Mouse (Mus musculus) urinary bladder, postnatal 14 days (tissue): ENCODE measurements around the gene Efna2.

ENCODE experiments used
- DNase-seq: peaks from one replicate; pipeline ENCODE4 v3.0.0; 2021; ENCODE audit warnings: low spot score

The Efna2 gene

DNA sequence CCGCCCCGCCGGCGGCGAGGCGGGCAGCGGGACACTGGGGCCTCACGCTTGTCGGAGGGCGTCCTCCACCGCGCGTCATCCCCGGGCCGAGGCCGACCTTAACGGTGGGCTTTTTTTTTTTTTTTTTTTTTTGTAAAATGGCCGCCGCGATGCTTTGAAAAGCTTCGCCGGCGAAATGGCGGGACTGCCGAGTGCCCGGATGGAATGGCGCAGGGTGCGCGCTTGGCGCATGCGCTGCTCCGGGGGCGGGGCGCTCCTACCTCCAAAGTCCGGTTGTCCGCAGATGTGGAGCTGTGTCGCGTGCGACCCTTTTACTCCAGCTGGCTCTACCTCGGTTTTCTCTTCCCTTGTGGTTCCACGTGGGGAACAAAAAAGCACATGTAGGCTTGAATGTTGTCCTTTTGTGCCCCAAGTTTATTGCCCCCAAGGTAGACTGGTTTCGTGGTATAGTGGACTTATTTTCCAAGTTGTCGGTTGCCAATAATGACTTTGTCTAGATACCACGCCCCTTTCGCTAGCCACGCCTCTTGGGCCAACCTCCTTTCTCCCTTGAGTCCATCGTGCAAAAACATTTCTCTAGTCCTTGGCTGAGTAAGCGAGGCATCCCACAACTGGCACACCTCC is 11.1 kb upstream of the Efna2 start:
- peak; percentile 95 for DNase-seq

DNA sequence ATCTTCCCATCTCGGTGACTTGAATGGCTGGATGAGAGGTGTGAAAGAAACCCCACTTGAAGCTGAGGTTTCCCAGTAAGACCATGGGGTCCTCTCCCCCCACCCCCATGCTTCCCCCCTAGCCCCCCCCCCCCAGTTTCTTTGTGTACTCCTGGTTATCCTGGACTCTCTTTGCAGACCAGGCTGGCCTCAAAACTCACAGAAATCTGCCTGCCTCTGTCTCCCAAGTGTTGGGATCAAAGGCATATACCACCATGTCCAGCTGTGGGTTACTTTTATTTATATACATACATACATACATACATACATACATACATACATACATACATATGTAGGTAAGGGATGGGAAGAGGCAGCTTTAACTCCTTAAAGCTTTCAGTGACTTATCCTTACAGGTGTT is 10.2 kb upstream of the Efna2 start:
- no peak for DNase-seq

- DNase-seq = no peak
Observed at GRCm38 (mm10) chr10:80169651-80170050, 9.6 kb upstream of the Efna2 start.

DNA sequence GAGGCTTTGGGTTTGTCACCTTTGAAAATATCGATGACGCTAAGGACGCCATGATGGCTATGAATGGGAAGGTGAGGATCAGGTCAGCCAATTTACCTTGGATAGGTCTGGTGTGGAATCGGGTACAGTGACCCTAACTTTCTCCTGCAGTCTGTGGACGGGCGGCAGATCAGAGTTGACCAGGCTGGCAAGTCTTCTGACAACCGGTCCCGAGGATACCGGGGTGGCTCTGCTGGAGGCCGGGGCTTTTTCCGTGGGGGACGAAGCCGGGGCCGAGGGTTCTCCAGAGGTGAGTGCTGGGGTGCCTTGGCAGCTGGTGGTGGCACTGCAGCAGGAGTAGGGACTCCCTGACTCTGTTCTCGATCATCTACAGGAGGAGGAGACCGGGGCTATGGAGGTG is 9.2 kb upstream of the Efna2 start:
- DNase-seq = no peak

- no peak for DNase-seq
Observed at GRCm38 (mm10) chr10:80170601-80171021, 8.7 kb upstream of the Efna2 start.

DNA sequence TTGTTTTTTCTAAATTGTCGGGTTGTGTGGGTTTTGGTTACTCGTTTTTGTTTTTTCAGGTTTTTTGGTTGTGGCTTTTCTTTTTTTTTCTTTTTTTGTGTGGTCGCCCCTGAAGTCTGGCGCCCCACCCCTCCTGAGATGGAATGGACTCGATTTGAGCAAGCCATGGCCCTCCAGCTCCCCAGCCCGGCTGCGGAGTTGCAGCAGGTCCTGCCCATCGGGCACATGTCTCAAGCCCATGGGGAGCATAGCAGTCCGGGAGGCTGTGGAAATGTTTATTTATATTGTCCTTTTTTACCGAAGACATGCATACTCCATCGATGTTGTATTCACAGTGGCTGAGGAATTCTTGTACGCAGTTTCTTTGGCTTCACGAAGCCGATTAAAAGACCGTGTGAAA is 8.0 kb upstream of the Efna2 start:
- no peak for DNase-seq

- DNase-seq = no peak
Observed at GRCm38 (mm10) chr10:80171760-80172526, 7.3 kb upstream of the Efna2 start.

GRCm38 (mm10) chr10:80172527-80173292 is 6.6 kb upstream of the Efna2 start, which contains the start of gene 1600002K03Rik:
TSS of gene 1600002K03Rik (plus strand) at chr10:80172944.
- DNase-seq = peak; percentile 88

DNA sequence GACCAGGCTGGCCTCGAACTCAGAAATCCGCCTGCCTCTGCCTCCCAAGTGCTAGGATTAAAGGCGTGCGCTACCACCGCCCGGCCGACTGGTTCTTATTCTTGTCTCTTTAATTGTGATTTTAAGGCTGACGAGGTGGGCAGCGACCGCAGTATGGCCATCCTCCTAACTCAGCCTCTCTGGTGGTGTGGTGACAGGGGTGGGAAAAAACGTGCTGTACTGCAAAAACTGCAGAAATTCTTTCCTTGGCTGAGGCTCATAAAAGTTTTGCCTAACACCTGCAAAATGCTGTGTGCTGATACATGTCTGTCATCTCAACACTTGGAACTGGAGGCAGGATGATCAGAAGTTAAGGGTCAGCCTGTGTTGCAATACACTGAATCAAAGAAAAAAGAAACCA is 5.9 kb upstream of the Efna2 start:
- no peak for DNase-seq

DNA sequence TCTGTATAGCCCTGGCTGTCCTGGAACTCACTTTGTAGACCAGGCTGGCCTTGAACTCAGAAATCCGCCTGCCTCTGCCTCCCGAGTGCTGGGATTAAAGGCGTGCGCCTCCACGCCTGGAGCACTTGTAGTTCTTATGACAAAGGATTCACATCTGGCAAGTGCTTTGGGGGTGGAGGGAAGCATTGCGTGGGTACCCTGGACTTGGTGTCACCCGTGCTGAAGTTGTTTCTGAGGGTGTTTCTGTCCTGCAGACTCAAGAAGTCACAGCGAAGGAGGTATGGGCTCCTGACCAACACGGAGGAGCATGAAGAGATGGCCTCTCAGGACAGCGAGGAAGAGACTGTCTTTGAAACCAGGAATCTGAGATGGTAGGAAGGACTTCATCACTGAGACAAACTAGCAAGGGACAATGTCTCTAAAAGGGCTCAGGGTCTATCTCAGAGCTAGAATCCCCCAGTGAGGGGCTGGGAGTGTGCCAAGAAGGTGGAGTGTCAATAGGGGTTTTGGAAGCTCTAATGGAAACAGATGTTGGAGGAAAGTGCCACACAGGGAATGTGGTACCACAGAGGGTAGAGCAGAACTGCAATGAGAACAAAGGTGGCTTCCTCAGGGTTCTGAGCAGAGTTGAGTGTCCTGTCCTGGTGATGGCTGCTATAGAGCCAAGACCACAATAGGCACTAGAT is 5.2 kb upstream of the Efna2 start:
- no peak for DNase-seq

- DNase-seq = no peak
Observed at GRCm38 (mm10) chr10:80174705-80175104, 4.6 kb upstream of the Efna2 start.

- DNase-seq = no peak
Observed at GRCm38 (mm10) chr10:80175536-80176269, 3.6 kb upstream of the Efna2 start.

- no peak for DNase-seq
Observed at GRCm38 (mm10) chr10:80176270-80176834, 2.9 kb upstream of the Efna2 start.

- no peak for DNase-seq
Observed at GRCm38 (mm10) chr10:80177441-80178279, 1.6 kb upstream of the Efna2 start.

DNA sequence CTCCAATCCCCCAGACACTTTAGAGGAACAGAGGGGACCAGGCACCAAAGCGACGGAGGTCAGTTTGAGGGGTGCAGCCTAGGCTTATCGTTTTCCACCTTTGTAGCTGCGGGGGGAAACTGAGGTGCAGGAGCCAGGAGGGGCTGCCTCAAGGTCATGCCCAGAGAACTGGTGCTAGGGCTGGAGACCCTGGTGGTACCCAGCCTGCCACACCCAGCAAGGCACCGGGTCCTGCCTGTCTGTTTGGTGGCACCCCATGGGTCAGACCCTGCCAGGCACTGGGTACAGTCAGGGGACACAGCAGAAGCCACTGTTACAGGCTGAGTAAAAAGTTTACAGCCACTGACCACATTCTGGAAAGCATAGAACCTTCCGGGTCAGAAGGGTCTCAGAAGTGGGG is 1.0 kb downstream of the Efna2 start:
- no peak for DNase-seq

DNA sequence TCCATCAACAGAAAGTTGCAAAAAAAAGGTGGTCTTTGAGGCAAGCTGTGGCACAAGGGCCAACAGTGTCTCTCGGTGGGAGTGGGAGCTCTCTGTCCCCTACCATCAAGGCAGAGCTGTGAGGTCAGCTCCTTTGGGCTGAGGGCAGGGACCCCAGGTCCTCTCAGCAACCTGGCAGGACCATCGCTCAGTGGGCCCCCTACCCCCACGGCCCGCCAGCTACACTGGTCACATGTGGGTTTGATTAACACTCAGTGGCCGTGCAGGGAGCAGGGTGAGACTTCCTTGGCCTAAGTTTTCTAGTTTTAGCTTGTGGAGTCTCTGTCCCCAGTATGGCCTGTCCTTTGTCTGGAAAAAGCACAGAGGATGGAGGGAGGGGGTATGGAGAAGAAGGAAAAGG is 1.5 kb downstream of the Efna2 start:
- DNase-seq = no peak

DNA sequence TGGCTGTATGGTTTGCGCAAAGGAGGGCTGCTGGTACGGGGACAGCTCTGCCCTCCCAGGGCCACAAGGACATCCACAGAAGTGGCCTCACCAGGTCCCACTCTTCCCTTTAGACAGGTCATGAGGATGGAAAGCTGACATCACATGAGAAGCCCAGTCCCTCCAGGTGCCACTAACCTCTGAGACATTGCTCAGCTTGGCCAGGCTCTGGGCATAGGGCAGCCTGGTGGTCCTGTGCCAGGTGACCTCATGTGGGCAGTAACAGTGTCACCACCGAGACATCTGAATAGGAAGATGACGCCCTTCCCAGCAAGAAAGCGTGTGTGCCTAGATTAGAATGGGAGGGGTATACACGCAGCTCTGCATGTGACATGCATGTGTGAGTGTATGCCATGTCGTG is 3.3 kb downstream of the Efna2 start:
- DNase-seq = no peak

- no peak for DNase-seq
Observed at GRCm38 (mm10) chr10:80186649-80187048, 7.4 kb downstream of the Efna2 start.

DNA sequence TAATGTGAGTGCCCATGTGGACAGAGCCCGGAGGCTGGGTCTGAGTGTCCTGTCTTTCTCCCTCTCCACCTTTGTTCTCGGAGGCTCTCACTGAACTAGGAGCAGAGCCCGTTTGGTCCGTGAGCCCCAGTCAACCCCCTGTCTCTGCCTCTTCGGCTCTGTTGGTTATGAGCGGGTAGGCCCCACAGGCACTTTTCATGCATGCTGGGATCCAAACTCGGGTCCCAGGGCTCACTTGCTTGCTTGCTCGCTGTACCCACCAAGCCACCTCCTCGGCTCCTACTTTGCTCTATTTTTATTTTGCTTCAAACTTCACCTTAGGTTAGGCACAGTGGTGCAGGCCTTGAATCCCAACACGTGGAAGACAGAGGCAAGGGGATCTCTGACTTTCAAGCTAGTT is 8.5 kb downstream of the Efna2 start:
- no peak for DNase-seq

DNA sequence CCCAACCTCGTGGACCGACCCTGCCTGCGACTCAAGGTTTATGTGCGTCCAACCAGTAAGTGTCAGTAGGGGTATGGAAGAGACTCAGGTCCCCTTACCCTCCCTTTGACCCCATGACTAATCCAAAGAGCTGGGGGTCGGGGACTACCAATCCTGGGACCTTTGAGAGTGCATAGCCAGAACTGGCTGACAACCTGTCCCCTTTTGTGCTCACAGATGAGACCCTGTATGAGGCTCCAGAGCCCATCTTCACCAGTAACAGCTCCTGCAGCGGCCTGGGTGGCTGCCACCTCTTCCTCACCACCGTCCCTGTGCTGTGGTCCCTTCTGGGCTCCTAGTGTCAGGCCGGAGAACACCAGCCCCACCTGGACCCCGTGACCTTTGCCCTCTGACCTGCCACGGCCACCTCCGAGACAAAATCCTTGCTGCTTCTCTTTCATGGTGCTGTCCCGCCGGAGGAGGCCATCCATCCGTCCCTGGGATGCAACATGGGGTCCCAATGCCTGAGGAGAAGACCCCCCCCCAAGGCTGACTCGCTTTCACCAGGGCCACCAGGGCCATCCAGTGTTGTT is 9.3 kb downstream of the Efna2 start:
- DNase-seq = no peak
